Mouse (Mus musculus): ENCODE results near the gene Fndc8. TPM values are rescaled to one million over a fixed set of nuclear protein-coding genes. Genes with fewer than 3 reads are reported as not detected.

Gene Fndc8
- polyA plus RNA-seq, 1 experiment from 2014 or later = 0.15 TPM

GRCm38 (mm10) chr11:82869506-82870172 is 22.3 kb upstream of the Fndc8 start:
- Histone ChIP-seq H3K4me1 (0 out of 2 replicates have a peak, but pooled peaks cover 3% of the 10 kb centered on the region), H3K36me3 (no peaks in the 10 kb centered on the region), H3K9ac (no peak overlapping the region), H3K4me2 (peak overlapping the region; percentile 74), H3K4me3 (peak overlapping the region; percentile 87), H3K27ac (no peak overlapping the region), H3K9me3 (no peaks in the 10 kb centered on the region), H3K27me3 (no peaks in the 10 kb centered on the region)
- 62% methylated on average over 9 of the region's 9 CpGs for WGBS
- ATAC-seq (ENCODE audit: insufficient number of reproducible peaks, insufficient read depth, low FRiP score, low TSS enrichment, low read depth) = no peak

DNA sequence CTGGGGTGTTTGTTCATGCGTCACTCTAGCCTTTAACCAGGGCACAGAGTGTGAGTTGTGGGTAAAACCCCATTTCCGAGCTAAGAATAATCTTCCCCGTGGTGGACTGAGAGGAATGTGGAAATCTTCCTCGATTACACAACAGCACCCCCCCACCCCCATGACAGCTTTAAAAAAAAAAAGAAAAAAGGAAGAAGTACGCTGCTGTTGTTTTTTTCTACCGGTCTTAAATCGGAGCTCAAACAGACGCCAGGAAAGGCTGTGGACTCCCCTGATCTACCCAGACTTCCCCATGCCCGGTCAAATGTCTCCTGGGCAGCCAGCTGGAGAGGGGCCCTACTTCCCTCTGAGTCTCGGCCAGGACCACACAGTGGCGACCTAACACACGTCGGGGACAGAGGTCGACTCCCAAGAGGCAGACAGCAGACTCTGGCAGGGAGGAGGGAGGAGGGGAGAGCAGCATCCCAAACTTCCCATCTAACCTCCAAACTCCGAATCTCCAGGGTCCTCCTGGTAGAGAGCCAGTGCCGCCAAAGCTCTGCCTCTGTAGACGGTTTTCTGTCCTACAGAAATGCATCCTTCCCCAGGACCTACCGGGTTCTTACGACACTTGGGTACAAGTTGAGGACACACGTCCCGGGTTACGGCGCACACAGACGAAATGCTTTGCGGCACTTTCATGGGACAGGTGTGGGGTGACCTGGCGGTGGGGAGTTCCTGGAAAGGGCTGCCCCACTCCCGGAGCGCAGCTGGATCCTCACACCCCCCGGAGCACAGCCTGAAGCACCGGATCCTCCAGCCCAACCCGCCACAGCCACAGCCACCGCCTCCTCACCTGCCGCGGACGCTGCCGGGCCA is 21.5 kb upstream of the Fndc8 start:
- WGBS = 3% methylated on average over 36 of the region's 36 CpGs
- Histone ChIP-seq H3K4me1 (0 out of 2 replicates have a peak, but pooled peaks cover 3% of the 10 kb centered on the region), H3K9me3 (no peaks in the 10 kb centered on the region), H3K9ac (peak overlapping the region; percentile 80), H3K36me3 (no peaks in the 10 kb centered on the region), H3K27me3 (no peaks in the 10 kb centered on the region), H3K4me2 (peak overlapping the region; percentile 74), H3K27ac (0 out of 2 replicates have a peak overlapping the region, but pooled peaks have one; percentile 11), H3K4me3 (peak overlapping the region; percentile 87)
- peak; percentile 13; the same call in 1 of the 2 replicates for ATAC-seq (ENCODE audit: insufficient number of reproducible peaks, insufficient read depth, low FRiP score, low TSS enrichment, low read depth)

GRCm38 (mm10) chr11:82871031-82871446 is 20.9 kb upstream of the Fndc8 start, which contains the start of gene Rffl:
TSS of gene Rffl (minus strand) at chr11:82871210.
- Histone ChIP-seq H3K36me3 (no peaks in the 10 kb centered on the region), H3K27ac (0 out of 2 replicates have a peak within 1 kb of the TSS, but pooled peaks have one; percentile 11), H3K4me1 (0 out of 2 replicates have a peak, but pooled peaks cover 3% of the 10 kb centered on the region), H3K27me3 (no peaks in the 10 kb centered on the region), H3K4me3 (peak within 1 kb of the TSS; percentile 87), H3K4me2 (peak within 1 kb of the TSS; percentile 74), H3K9me3 (no peaks in the 10 kb centered on the region), H3K9ac (peak within 1 kb of the TSS; percentile 80)
- WGBS = under 1% methylated on average over 41 of the region's 43 CpGs
- peak; percentile 93 for ATAC-seq (ENCODE audit: insufficient number of reproducible peaks, insufficient read depth, low FRiP score, low TSS enrichment, low read depth)

DNA sequence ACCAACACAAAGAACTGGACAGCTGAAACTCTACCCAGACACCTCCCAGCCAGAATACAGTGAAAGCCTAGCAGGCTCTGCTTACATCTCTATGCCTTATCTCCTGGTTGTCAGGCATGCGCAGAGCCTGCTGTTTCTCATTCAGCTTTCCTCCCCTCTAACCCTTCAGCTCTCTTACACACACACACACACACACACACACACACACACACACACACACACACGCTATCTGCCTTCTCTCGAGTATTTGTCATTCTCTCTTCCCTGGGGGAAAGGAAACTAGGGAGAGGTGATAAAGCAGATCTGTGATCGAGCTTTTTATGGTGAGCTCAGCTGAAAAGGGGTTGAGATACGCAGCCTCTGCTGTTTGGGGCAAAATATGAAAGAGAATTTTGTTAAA is 17.0 kb upstream of the Fndc8 start:
- no peak for ATAC-seq (ENCODE audit: insufficient number of reproducible peaks, insufficient read depth, low FRiP score, low TSS enrichment, low read depth)
- H3K4me1 ChIP-seq = 0 out of 2 replicates have a peak, but pooled peaks cover 3% of the 10 kb centered on the region
- peaks cover 9% of the 10 kb centered on the region for H3K36me3 ChIP-seq
- no peak overlapping the region for H3K27ac ChIP-seq
- no peaks in the 10 kb centered on the region for H3K9me3 ChIP-seq
- no peak overlapping the region for H3K4me2 ChIP-seq
- no peak overlapping the region for H3K4me3 ChIP-seq
- H3K9ac ChIP-seq = no peak overlapping the region
- WGBS = 72% methylated on average over 5 of the region's 5 CpGs
- no peaks in the 10 kb centered on the region for H3K27me3 ChIP-seq

DNA sequence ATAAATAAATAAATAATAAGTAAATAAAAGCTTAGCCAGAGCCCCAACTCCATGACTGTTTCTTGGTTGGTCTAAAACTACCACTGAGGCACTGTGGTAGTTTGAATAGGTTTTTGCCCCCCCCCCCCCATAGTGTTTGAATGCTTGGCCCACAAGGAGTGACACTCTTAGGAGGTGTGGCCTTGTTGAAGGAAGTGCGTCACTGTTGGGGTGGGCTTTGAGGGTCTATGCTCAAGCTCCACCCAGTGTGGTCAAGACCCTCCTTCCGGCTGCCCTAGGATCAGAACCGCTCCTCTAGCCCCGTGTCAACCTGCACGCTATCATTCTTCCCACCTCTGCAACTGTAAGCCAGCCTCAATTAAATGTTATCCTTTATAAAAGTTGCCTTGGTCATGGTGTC is 16.3 kb upstream of the Fndc8 start:
- no peaks in the 10 kb centered on the region for H3K27me3 ChIP-seq
- no peak overlapping the region for H3K27ac ChIP-seq
- ATAC-seq (ENCODE audit: insufficient number of reproducible peaks, insufficient read depth, low FRiP score, low TSS enrichment, low read depth) = no peak
- no peaks in the 10 kb centered on the region for H3K4me1 ChIP-seq
- no peaks in the 10 kb centered on the region for H3K9me3 ChIP-seq
- H3K4me2 ChIP-seq = no peak overlapping the region
- H3K4me3 ChIP-seq = no peak overlapping the region
- H3K9ac ChIP-seq = no peak overlapping the region
- 86% methylated on average over 5 of the region's 5 CpGs for WGBS
- peaks cover 11% of the 10 kb centered on the region for H3K36me3 ChIP-seq

GRCm38 (mm10) chr11:82877726-82878344 is 14.1 kb upstream of the Fndc8 start:
- H3K27me3 ChIP-seq = no peaks in the 10 kb centered on the region

GRCm38 (mm10) chr11:82883180-82883579 is 8.7 kb upstream of the Fndc8 start:
- Histone ChIP-seq H3K4me1 (no peaks in the 10 kb centered on the region), H3K4me2 (no peak overlapping the region), H3K27ac (no peak overlapping the region), H3K9ac (no peak overlapping the region), H3K36me3 (peaks cover 26% of the 10 kb centered on the region), H3K9me3 (no peaks in the 10 kb centered on the region), H3K27me3 (no peaks in the 10 kb centered on the region), H3K4me3 (no peak overlapping the region)
- ATAC-seq (ENCODE audit: insufficient number of reproducible peaks, insufficient read depth, low FRiP score, low TSS enrichment, low read depth) = no peak
- 65% methylated on average over 8 of the region's 8 CpGs for WGBS

More at GRCm38 (mm10) chr11:82877726-82878344, 14.1 kb upstream of the Fndc8 start:
- no peak overlapping the region for H3K4me3 ChIP-seq
- no peak overlapping the region for H3K4me2 ChIP-seq
- H3K27ac ChIP-seq = no peak overlapping the region
- WGBS = 83% methylated on average over 7 of the region's 7 CpGs
- H3K9ac ChIP-seq = no peak overlapping the region
- no peaks in the 10 kb centered on the region for H3K9me3 ChIP-seq
- peaks cover 21% of the 10 kb centered on the region for H3K36me3 ChIP-seq
- ATAC-seq (ENCODE audit: insufficient number of reproducible peaks, insufficient read depth, low FRiP score, low TSS enrichment, low read depth) = no peak
- no peaks in the 10 kb centered on the region for H3K4me1 ChIP-seq

- Histone ChIP-seq H3K4me2 (no peak overlapping the region), H3K4me3 (no peak overlapping the region), H3K9ac (no peak overlapping the region), H3K36me3 (peaks cover 13% of the 10 kb centered on the region; the same call in 1 of the 2 replicates), H3K27me3 (0 out of 2 replicates have a peak, but pooled peaks cover 2% of the 10 kb centered on the region), H3K27ac (no peak overlapping the region), H3K4me1 (peaks cover 17% of the 10 kb centered on the region), H3K9me3 (no peaks in the 10 kb centered on the region)
- ATAC-seq (ENCODE audit: insufficient number of reproducible peaks, insufficient read depth, low FRiP score, low TSS enrichment, low read depth) = no peak
- 93% methylated on average over 3 of the region's 3 CpGs for WGBS
These were observed 5.4 kb upstream of the Fndc8 start for GRCm38 (mm10) chr11:82886559-82886958.

DNA sequence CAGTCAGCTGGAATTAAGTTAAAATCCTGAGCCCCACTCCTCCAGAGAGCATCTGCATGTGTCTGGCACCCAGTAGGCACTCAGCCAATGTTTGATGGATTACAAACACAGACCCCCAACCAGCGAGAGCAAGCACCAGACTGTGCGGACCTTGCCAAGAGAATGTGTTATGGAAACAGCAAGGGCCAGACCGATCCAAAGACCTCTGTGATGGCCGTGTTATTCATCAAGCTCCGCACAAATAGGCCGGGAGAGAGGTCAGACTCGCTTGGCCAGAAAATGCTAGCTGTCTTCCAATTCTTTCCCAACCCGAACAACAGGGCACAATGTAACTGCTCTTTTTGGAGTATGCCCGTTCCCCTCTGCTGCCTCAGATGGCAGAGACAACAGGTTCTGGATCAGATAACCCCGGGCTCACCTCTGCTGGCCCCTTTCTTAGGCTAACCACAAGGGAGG is 3.4 kb upstream of the Fndc8 start:
- Histone ChIP-seq H3K9ac (0 out of 2 replicates have a peak overlapping the region, but pooled peaks have one; percentile 27), H3K4me2 (peak overlapping the region; percentile 89; the same call in 1 of the 2 replicates), H3K4me1 (peaks cover 17% of the 10 kb centered on the region), H3K36me3 (no peaks in the 10 kb centered on the region), H3K4me3 (no peak overlapping the region), H3K9me3 (no peaks in the 10 kb centered on the region), H3K27ac (no peak overlapping the region), H3K27me3 (0 out of 2 replicates have a peak, but pooled peaks cover 5% of the 10 kb centered on the region)
- 68% methylated on average over 10 of the region's 10 CpGs for WGBS
- ATAC-seq (ENCODE audit: insufficient number of reproducible peaks, insufficient read depth, low FRiP score, low TSS enrichment, low read depth) = no peak

DNA sequence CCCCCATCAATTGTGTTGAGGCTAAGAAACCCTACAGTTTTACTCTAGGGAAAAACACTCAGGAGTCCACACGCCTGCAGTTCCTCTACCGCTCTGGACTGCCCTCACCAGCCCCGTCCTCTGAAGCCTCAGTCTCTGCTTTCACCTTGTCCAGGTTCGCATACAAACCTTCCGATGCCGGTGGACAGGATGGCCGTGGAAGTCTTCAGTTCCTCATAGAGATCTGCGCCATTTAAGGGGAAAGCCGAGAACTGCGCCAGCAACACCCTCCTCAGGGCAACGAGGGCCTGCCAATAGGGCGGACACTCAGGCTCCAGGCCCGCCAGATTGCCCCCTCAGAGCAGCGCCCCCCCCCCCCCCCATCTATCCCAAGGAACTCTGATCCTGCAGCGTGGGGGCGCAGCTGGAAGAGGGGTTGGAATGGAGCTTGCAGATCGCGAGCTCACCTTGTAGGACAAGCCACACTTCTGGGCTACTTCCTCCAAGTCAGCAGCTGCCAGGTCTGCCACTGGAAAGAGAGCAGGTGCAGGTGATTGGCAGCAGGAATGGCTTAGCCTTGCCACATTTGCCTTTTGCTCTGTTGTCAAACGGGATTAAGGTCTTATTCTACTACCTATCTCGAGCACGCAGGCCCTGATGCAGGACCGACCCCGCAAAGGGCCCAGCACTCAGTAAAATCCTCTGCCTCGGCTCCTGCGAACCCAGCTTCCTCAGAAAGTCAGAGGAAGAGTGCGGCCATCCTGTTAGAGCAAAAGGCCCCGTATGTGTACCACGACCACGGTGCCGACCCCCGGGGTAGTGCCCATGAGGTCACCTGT is 2.2 kb upstream of the Fndc8 start:
- H3K27ac ChIP-seq = peak overlapping the region; percentile 44; the same call in 1 of the 2 replicates
- 8% methylated on average over 31 of the region's 31 CpGs for WGBS
- H3K4me1 ChIP-seq = peaks cover 17% of the 10 kb centered on the region
- peak overlapping the region; percentile 71 for H3K4me3 ChIP-seq
- H3K4me2 ChIP-seq = peak overlapping the region; percentile 89
- H3K9me3 ChIP-seq = no peaks in the 10 kb centered on the region
- ATAC-seq (ENCODE audit: insufficient number of reproducible peaks, insufficient read depth, low FRiP score, low TSS enrichment, low read depth) = no peak
- no peaks in the 10 kb centered on the region for H3K36me3 ChIP-seq
- peak overlapping the region; percentile 80 for H3K9ac ChIP-seq
- 0 out of 2 replicates have a peak, but pooled peaks cover 5% of the 10 kb centered on the region for H3K27me3 ChIP-seq
